Mouse (Mus musculus): Measurements from ENCODE around the gene Krcc1. TPM values are rescaled to one million over a fixed set of nuclear protein-coding genes. Genes with fewer than 3 reads are reported as not detected.

Krcc1 gene
- total and polyA plus RNA-seq, 3 experiments = 18.7 to 40.2 (median 23.6) TPM

DNA sequence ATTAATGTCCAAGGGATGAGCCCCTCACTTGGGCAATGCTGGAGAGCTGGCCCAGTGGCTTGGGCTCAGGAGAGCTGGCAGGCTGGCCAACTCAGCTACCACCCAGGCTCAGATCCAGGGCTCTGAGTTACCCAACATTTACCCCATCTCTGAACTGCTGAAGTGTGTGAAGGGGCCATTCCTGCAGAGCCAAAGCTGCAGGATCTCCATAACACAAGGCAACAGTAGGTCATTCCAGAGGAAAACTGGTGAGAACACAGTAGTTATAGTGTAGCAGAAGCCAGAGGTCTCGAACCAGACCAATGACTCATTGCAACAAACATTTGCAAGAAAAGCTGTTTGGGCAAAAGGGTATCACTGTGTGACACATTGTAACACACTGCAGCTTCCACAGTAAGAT, 28.7 kb upstream of the Krcc1 start:
- dilution Hi-C loops (cut with MboI; ENCODE audit: extremely low pct_ligation_motif_present, extremely low pct_unique_long_range_greater_than_20kb, low sequenced_read_pairs) (no loop called here), in situ Hi-C loops (cut with MboI; ENCODE audit: low pct_ligation_motif_present, low pct_unique_long_range_greater_than_20kb, low sequenced_read_pairs) (no loop called here)
- no peaks in the 10 kb centered on the region for H3K36me3 ChIP-seq (replicated peaks in 1 of 2; ENCODE audit: control insufficient read depth in 1 of 2, insufficient read depth in 1 of 2, low read length in 1 of 2)
- H3K4me3 ChIP-seq (replicated peaks in 1 of 3; ENCODE audit: low read depth in 2 of 3, low read length in 2 of 3, poor library complexity in 1 of 3) = no peak overlapping the region
- TF ChIP-seq GABPA (IDR thresholded peaks at IDR 0.05; ENCODE audit: insufficient replicate concordance, low read depth, low read length) (no peak), HCFC1 (IDR thresholded peaks at IDR 0.05; ENCODE audit: low read depth, low read length) (no peak), ZC3H11A (IDR thresholded peaks at IDR 0.05; ENCODE audit: low read depth, low read length) (no peak), MXI1 (IDR thresholded peaks at IDR 0.05; ENCODE audit: low read depth, low read length) (no peak), ELF1 (IDR thresholded peaks at IDR 0.05; ENCODE audit: low read depth, low read length) (no peak), EP300 (IDR thresholded peaks at IDR 0.05; ENCODE audit: low read length) (no peak), USF2 (conservative IDR thresholded peaks at IDR 0.05; ENCODE audit: low read depth, low read length) (no peak), MAX (IDR thresholded peaks at IDR 0.05; ENCODE audit: low read length) (no peak), IRF4 (IDR thresholded peaks at IDR 0.05; ENCODE audit: low read depth, low read length) (no peak), CHD1 (IDR thresholded peaks at IDR 0.05; ENCODE audit: low read depth, low read length) (no peak), USF1 (IDR thresholded peaks at IDR 0.05; ENCODE audit: low read depth, low read length) (no peak), ZNF384 (IDR thresholded peaks at IDR 0.05; ENCODE audit: low read depth, low read length) (no peak), SMC3 (IDR thresholded peaks at IDR 0.05; ENCODE audit: low read depth, low read length) (no peak)
- H3K27me3 ChIP-seq (replicated peaks) = peaks cover 2% of the 10 kb centered on the region
- peaks cover 10 to 16% of the 10 kb centered on the region in 2 experiments for H3K4me1 ChIP-seq (ENCODE audit: control insufficient read depth in 1 of 2, insufficient read depth in 2 of 2)
- H3K4me2 ChIP-seq (ENCODE audit: insufficient read depth, low read depth, poor library complexity, severe bottlenecking) = no peak overlapping the region
- no peak overlapping the region for H3K27ac ChIP-seq (ENCODE audit: insufficient read depth, low read depth)
- no peak for DNase-seq (ENCODE audit: extremely low read depth)
- H3K79me2 ChIP-seq (replicated peaks; ENCODE audit: control insufficient read depth, extremely low read depth, insufficient read depth, poor library complexity, severe bottlenecking) = no peaks in the 10 kb centered on the region
- no peak overlapping the region for H3K9ac ChIP-seq (ENCODE audit: insufficient read depth, low read depth)
- no peaks in the 10 kb centered on the region for H3K9me3 ChIP-seq (replicated peaks; ENCODE audit: low read length)

- Histone ChIP-seq H3K27me3 (replicated peaks) (peaks cover 1% of the 10 kb centered on the region), H3K79me2 (replicated peaks; ENCODE audit: control insufficient read depth, extremely low read depth, insufficient read depth, poor library complexity, severe bottlenecking) (no peaks in the 10 kb centered on the region), H3K4me1 (ENCODE audit: control insufficient read depth in 1 of 2, insufficient read depth in 2 of 2) (peaks cover 10 to 15% of the 10 kb centered on the region in 2 experiments), H3K9ac (ENCODE audit: insufficient read depth, low read depth) (no peak overlapping the region), H3K9me3 (replicated peaks; ENCODE audit: low read length) (no peaks in the 10 kb centered on the region), H3K36me3 (replicated peaks in 1 of 2; ENCODE audit: control insufficient read depth in 1 of 2, insufficient read depth in 1 of 2, low read length in 1 of 2) (no peaks in the 10 kb centered on the region), H3K4me2 (ENCODE audit: insufficient read depth, low read depth, poor library complexity, severe bottlenecking) (no peak overlapping the region), H3K4me3 (replicated peaks in 1 of 3; ENCODE audit: low read depth in 2 of 3, low read length in 2 of 3, poor library complexity in 1 of 3) (no peak overlapping the region), H3K27ac (ENCODE audit: insufficient read depth, low read depth) (no peak overlapping the region)
- dilution Hi-C loops (cut with MboI; ENCODE audit: extremely low pct_ligation_motif_present, extremely low pct_unique_long_range_greater_than_20kb, low sequenced_read_pairs) = no loop called here
- DNase-seq (ENCODE audit: extremely low read depth) = no peak
- in situ Hi-C loops (cut with MboI; ENCODE audit: low pct_ligation_motif_present, low pct_unique_long_range_greater_than_20kb, low sequenced_read_pairs) = no loop called here
- no peak for TF ChIP-seq GABPA (IDR thresholded peaks at IDR 0.05; ENCODE audit: insufficient replicate concordance, low read depth, low read length)
- TF ChIP-seq SMC3 (IDR thresholded peaks at IDR 0.05; ENCODE audit: low read depth, low read length) = peak; percentile 26; the same call in 1 of the 2 replicates
- no peak for TF ChIP-seq ZMIZ1 (IDR thresholded peaks at IDR 0.05; ENCODE audit: low read depth, low read length)
- no peak for TF ChIP-seq POLR2AphosphoS2 (IDR thresholded peaks at IDR 0.05; ENCODE audit: low read depth, low read length)
- TF ChIP-seq CTCF (conservative IDR thresholded peaks at IDR 0.05 in 1 of 2, IDR thresholded peaks at IDR 0.05 in 1 of 2; ENCODE audit: low read depth in 2 of 2, low read length in 2 of 2) = peak in 1 of 2 experiments; percentile 41; a peak in 1 of 4 replicates
- TF ChIP-seq MYC (IDR thresholded peaks at IDR 0.05; ENCODE audit: low read depth, low read length) = peak; percentile 63; the same call in 1 of the 2 replicates
- TF ChIP-seq RAD21 (IDR thresholded peaks at IDR 0.05; ENCODE audit: low read depth, low read length) = peak; percentile 29
Observed at GRCm38 (mm10) chr6:71243258-71243657, 28.2 kb upstream of the Krcc1 start.

Data from CH12.LX (cell line).